Mouse (Mus musculus): ENCODE measurements at regions not wholly inside any gene's neighbourhood (a gene's known extent, or its start where the extent isn't known, plus 50 kb on each side); places are given as distances from the start of the nearest gene placed in this dataset.

- DNase-seq = no peak
Observed at GRCm38 (mm10) chr9:52225646-52226045, 57.3 kb upstream of the Zc3h12c start.

DNA sequence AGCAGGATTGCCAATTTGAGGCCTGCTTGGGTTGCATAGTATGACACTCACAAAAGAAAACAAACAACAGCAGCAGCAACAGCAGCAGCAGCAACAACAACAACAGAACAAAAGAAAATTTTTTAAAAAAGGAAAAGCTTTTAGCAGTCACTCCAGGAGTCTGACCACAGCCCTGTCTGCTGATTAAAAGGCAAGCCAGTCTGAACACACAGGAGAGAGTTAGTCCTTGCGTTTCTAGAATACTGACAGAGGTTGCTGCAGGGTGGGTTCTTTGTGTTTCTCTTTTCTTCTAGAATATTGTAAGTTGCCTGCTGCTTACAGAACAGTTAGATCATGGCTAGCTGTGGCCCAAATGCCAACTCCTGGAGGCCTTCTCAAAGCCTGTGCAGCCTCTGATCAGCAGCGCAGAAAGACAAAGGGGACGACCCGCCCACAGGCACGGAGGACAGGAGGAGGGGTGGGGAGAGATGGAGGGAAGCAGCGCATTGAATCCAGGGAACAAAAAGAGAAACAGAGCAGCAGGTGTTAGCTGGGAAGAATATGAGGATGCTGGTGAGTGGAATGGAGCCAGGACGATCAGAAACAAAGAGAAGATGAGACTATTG, 55.2 kb upstream of the Zc3h12c start:
- no peak for DNase-seq

Measured in lung, postnatal 14 days (tissue).